Mouse (Mus musculus) CH12F3 (cell line): ENCODE data around the gene Olfr517.

Experiments used
- in situ Hi-C: fragments of 300-500 bp; cut with MboI; formaldehyde crosslinking; loops from 2 replicates; pipeline ENCODE4 v1.14.3; 2020; ENCODE audit warnings: low sequenced_read_pairs

Olfr517 gene

GRCm38 (mm10) chr7:108872279-108872678 lies at the start of gene Olfr517:
Gene Olfr517 (minus strand): TSS chr7:108872379.
- in situ Hi-C loops = no loop called here

GRCm38 (mm10) chr7:108903969-108904368 lies 31.8 kb upstream of the Olfr517 start:
- in situ Hi-C loops = no loop called here

GRCm38 (mm10) chr7:108894320-108894719 lies 22.1 kb upstream of the Olfr517 start, which contains the start of gene Olfr519:
Gene Olfr519 (minus strand): TSS chr7:108894420.
- in situ Hi-C loops = no loop called here

- in situ Hi-C loops = no loop called here
Measured at GRCm38 (mm10) chr7:108884906-108885305, 12.7 kb upstream of the Olfr517 start, which contains the start of gene Olfr518. Gene Olfr518 (minus strand): TSS chr7:108885006.

GRCm38 (mm10) chr7:108850429-108850828 lies 21.8 kb downstream of the Olfr517 start, which contains the start of gene Olfr516:
Gene Olfr516 (minus strand): TSS chr7:108850529.
- in situ Hi-C loops = no loop called here

- in situ Hi-C loops = no loop called here
Measured at GRCm38 (mm10) chr7:108825897-108826296, 46.3 kb downstream of the Olfr517 start, which contains the start of gene Olfr514. Gene Olfr514 (minus strand): TSS chr7:108825997.
